Mouse (Mus musculus) liver, embryonic 15.5 days (tissue): ENCODE data around the gene Lin28a. TPM values are rescaled to one million over a fixed set of nuclear protein-coding genes. Genes with fewer than 3 reads are reported as not detected.
A peak's percentile ranks its signal among the peaks of the same experiment; 100 is the strongest.

Experiments
- ATAC-seq: fragments of 200-750 bp; cut with Nextera tagmentation; 2 replicates; pipeline ENCODE4 v1.8.0; 2017; ENCODE audit warnings: moderate number of reproducible peaks, mild to moderate bottlenecking, moderate library complexity; ENCODE audit not compliant: insufficient read depth
- H3K27ac ChIP-seq: fragments of 300-500 bp; sonication (generic); replicated peaks from 2 replicates; pipeline ENCODE4 v1.5.1; 2015; ENCODE audit warnings: mild to moderate bottlenecking, inconsistent platforms
- H3K27me3 ChIP-seq: fragments of 300-500 bp; sonication (generic); 2 replicates; pipeline ENCODE4 v1.6.1; 2015; ENCODE audit warnings: mild to moderate bottlenecking, inconsistent platforms
- H3K36me3 ChIP-seq: fragments of 300-500 bp; sonication (generic); replicated peaks from 2 replicates; pipeline ENCODE4 v1.6.1; 2015; ENCODE audit warnings: moderate library complexity, mild to moderate bottlenecking, inconsistent platforms
- H3K4me1 ChIP-seq: fragments of 300-500 bp; sonication (generic); replicated peaks from 2 replicates; pipeline ENCODE4 v1.6.1; 2015; ENCODE audit warnings: inconsistent platforms
- H3K4me2 ChIP-seq: fragments of 300-500 bp; sonication (generic); 2 replicates; pipeline ENCODE4 v1.6.1; 2015; ENCODE audit warnings: moderate library complexity, mild to moderate bottlenecking, inconsistent platforms
- H3K4me3 ChIP-seq: fragments of 300-500 bp; sonication (generic); replicated peaks from 2 replicates; pipeline ENCODE4 v1.5.1; 2015; ENCODE audit warnings: mild to moderate bottlenecking, inconsistent platforms
- H3K9ac ChIP-seq: fragments of 300-500 bp; sonication (generic); 2 replicates; pipeline ENCODE4 v1.6.1; 2015; ENCODE audit warnings: moderate library complexity, mild to moderate bottlenecking, inconsistent platforms
- H3K9me3 ChIP-seq: fragments of 300-500 bp; sonication (generic); replicated peaks from 2 replicates; pipeline ENCODE4 v1.6.1; 2016; ENCODE audit warnings: inconsistent platforms
- WGBS: fragments of 180-500 bp; shearing (Covaris S2); methylation state at CpG from one replicate; pipeline ENCODE4 v1.1.7; 2015; ENCODE audit warnings: mixed read lengths; ENCODE audit not compliant: insufficient replicate concordance; 5-methylcytosine and 5-hydroxymethylcytosine counted together
- polyA plus RNA-seq: library from polyadenylated mRNA; unstranded; fragments of >200 nt; fragmentation: Nextera tagmentation; extraction: Ambion mirVana; gene quantifications from 2 replicates; pipeline ENCODE4 v1.2.1, GENCODE M21; 2015

Gene Lin28a
- polyA plus RNA-seq, 1 experiment from 2014 or later = 1.5 TPM

- no peak for ATAC-seq
- Histone ChIP-seq H3K36me3 (peaks cover 33% of the 10 kb centered on the region), H3K9me3 (no peaks in the 10 kb centered on the region), H3K4me3 (no peak overlapping the region), H3K27me3 (no peaks in the 10 kb centered on the region), H3K27ac (no peak overlapping the region), H3K9ac (no peak overlapping the region), H3K4me2 (no peak overlapping the region), H3K4me1 (peaks cover 30% of the 10 kb centered on the region)
- WGBS = 84% methylated on average over 13 of the region's 13 CpGs
Observed at GRCm38 (mm10) chr4:133970876-133971275, 47.8 kb downstream of the Lin28a start.

GRCm38 (mm10) chr4:133970196-133970595 is 48.4 kb downstream of the Lin28a start:
- H3K4me1 ChIP-seq = peaks cover 35% of the 10 kb centered on the region
- ATAC-seq = no peak
- no peak overlapping the region for H3K4me3 ChIP-seq
- WGBS = 59% methylated on average over 4 of the region's 4 CpGs
- H3K27ac ChIP-seq = no peak overlapping the region
- H3K9me3 ChIP-seq = no peaks in the 10 kb centered on the region
- H3K9ac ChIP-seq = no peak overlapping the region
- H3K4me2 ChIP-seq = no peak overlapping the region
- H3K36me3 ChIP-seq = peaks cover 35% of the 10 kb centered on the region
- no peaks in the 10 kb centered on the region for H3K27me3 ChIP-seq

GRCm38 (mm10) chr4:133969114-133969770 is 49.4 kb downstream of the Lin28a start:
- H3K9me3 ChIP-seq = no peaks in the 10 kb centered on the region
- peak overlapping the region; percentile 91; the same call in 1 of the 2 replicates for H3K4me3 ChIP-seq
- H3K36me3 ChIP-seq = peaks cover 36% of the 10 kb centered on the region
- ATAC-seq = no peak
- peaks cover 35% of the 10 kb centered on the region for H3K4me1 ChIP-seq
- H3K4me2 ChIP-seq = peak overlapping the region; percentile 99
- H3K27me3 ChIP-seq = no peaks in the 10 kb centered on the region
- peak overlapping the region; percentile 98 for H3K27ac ChIP-seq
- 70% methylated on average over 8 of the region's 8 CpGs for WGBS
- peak overlapping the region; percentile 99 for H3K9ac ChIP-seq

- H3K4me3 ChIP-seq = peak within 1 kb of the TSS; percentile 91
- H3K36me3 ChIP-seq = peaks cover 45% of the 10 kb centered on the region
- ATAC-seq = peak; percentile 56
- WGBS = under 1% methylated on average over 42 of the region's 42 CpGs
- H3K4me2 ChIP-seq = peak within 1 kb of the TSS; percentile 99
- H3K27me3 ChIP-seq = no peaks in the 10 kb centered on the region
- no peaks in the 10 kb centered on the region for H3K9me3 ChIP-seq
- H3K4me1 ChIP-seq = peaks cover 37% of the 10 kb centered on the region
- peak within 1 kb of the TSS; percentile 98 for H3K27ac ChIP-seq
- H3K9ac ChIP-seq = peak within 1 kb of the TSS; percentile 99
Observed at GRCm38 (mm10) chr4:133968150-133968921, 50.3 kb downstream of the Lin28a start, which contains the start of gene Hmgn2. TSS of gene Hmgn2 (minus strand) at chr4:133968650.

GRCm38 (mm10) chr4:133967866-133968149 is 50.8 kb downstream of the Lin28a start:
- H3K27me3 ChIP-seq = no peaks in the 10 kb centered on the region
- peak overlapping the region; percentile 99 for H3K4me2 ChIP-seq
- no peaks in the 10 kb centered on the region for H3K9me3 ChIP-seq
- WGBS = under 1% methylated on average over 29 of the region's 29 CpGs
- peak overlapping the region; percentile 91 for H3K4me3 ChIP-seq
- peaks cover 38% of the 10 kb centered on the region for H3K4me1 ChIP-seq
- peak overlapping the region; percentile 98 for H3K27ac ChIP-seq
- H3K36me3 ChIP-seq = peaks cover 47% of the 10 kb centered on the region
- ATAC-seq = peak; percentile 71
- H3K9ac ChIP-seq = peak overlapping the region; percentile 99

GRCm38 (mm10) chr4:133967138-133967865 is 51.3 kb downstream of the Lin28a start:
- peaks cover 47% of the 10 kb centered on the region for H3K36me3 ChIP-seq
- WGBS = under 1% methylated on average over 97 of the region's 101 CpGs

GRCm38 (mm10) chr4:133966271-133966940 is 52.2 kb downstream of the Lin28a start:
- H3K9ac ChIP-seq = peak overlapping the region; percentile 63
- ATAC-seq = no peak
- peaks cover 46% of the 10 kb centered on the region for H3K36me3 ChIP-seq
- H3K4me2 ChIP-seq = peak overlapping the region; percentile 78
- 35% methylated on average over 12 of the region's 12 CpGs for WGBS
- peaks cover 38% of the 10 kb centered on the region for H3K4me1 ChIP-seq
- H3K4me3 ChIP-seq = peak overlapping the region; percentile 91
- no peaks in the 10 kb centered on the region for H3K27me3 ChIP-seq
- H3K27ac ChIP-seq = peak overlapping the region; percentile 78
- no peaks in the 10 kb centered on the region for H3K9me3 ChIP-seq

More at GRCm38 (mm10) chr4:133967138-133967865, 51.3 kb downstream of the Lin28a start:
- Histone ChIP-seq H3K4me3 (peak overlapping the region; percentile 91), H3K4me2 (peak overlapping the region; percentile 99), H3K27ac (peak overlapping the region; percentile 98), H3K9ac (peak overlapping the region; percentile 99), H3K27me3 (no peaks in the 10 kb centered on the region), H3K9me3 (no peaks in the 10 kb centered on the region), H3K4me1 (peaks cover 38% of the 10 kb centered on the region)
- peak; percentile 78 for ATAC-seq

- WGBS = 87% methylated on average over 7 of the region's 7 CpGs
- no peak for ATAC-seq
- Histone ChIP-seq H3K9ac (no peak overlapping the region), H3K4me2 (no peak overlapping the region), H3K9me3 (no peaks in the 10 kb centered on the region), H3K36me3 (peaks cover 40% of the 10 kb centered on the region), H3K4me1 (peaks cover 18% of the 10 kb centered on the region), H3K4me3 (no peak overlapping the region), H3K27me3 (no peaks in the 10 kb centered on the region), H3K27ac (no peak overlapping the region)
Observed at GRCm38 (mm10) chr4:133962566-133962965, 56.1 kb downstream of the Lin28a start.

- Histone ChIP-seq H3K9me3 (no peaks in the 10 kb centered on the region), H3K27me3 (no peaks in the 10 kb centered on the region), H3K27ac (no peak overlapping the region), H3K9ac (no peak overlapping the region), H3K36me3 (peaks cover 17% of the 10 kb centered on the region), H3K4me2 (no peak overlapping the region), H3K4me3 (no peak overlapping the region), H3K4me1 (0 out of 2 replicates have a peak, but pooled peaks cover 3% of the 10 kb centered on the region)
- WGBS = 45% methylated on average over 1 of the region's 1 CpGs
- ATAC-seq = no peak
Observed at GRCm38 (mm10) chr4:133958884-133959283, 59.8 kb downstream of the Lin28a start.

- Histone ChIP-seq H3K4me2 (no peak overlapping the region), H3K36me3 (no peaks in the 10 kb centered on the region), H3K4me3 (no peak overlapping the region), H3K27ac (no peak overlapping the region), H3K4me1 (no peaks in the 10 kb centered on the region), H3K27me3 (no peaks in the 10 kb centered on the region), H3K9me3 (no peaks in the 10 kb centered on the region), H3K9ac (no peak overlapping the region)
- ATAC-seq = no peak
- 56% methylated on average over 4 of the region's 4 CpGs for WGBS
Observed at GRCm38 (mm10) chr4:133956358-133956757, 62.3 kb downstream of the Lin28a start.
